Mouse (Mus musculus): ENCODE results near the gene Csk. TPM values are rescaled to one million over a fixed set of nuclear protein-coding genes. Genes with fewer than 3 reads are reported as not detected.

The Csk gene
- polyA plus RNA-seq, 1 experiment from 2014 or later, result 29.0 TPM

GRCm38 (mm10) chr9:57655749-57656148 lies 2.3 kb upstream of the Csk start:
- Histone ChIP-seq H3K36me3 (no peaks in the 10 kb centered on the region), H3K9me3 (no peaks in the 10 kb centered on the region), H3K27me3 (replicated peaks) (no peaks in the 10 kb centered on the region), H3K27ac (no peak overlapping the region), H3K9ac (peak overlapping the region; percentile 24), H3K4me2 (replicated peaks) (peak overlapping the region; percentile 56), H3K4me1 (replicated peaks) (peaks cover 20% of the 10 kb centered on the region), H3K4me3 (replicated peaks) (no peak overlapping the region; the same call in 1 of the 2 replicates)
- peak; percentile 79 for ATAC-seq
- WGBS, result 1% methylated on average over 11 of the region's 11 CpGs

GRCm38 (mm10) chr9:57654966-57655365 lies 1.5 kb upstream of the Csk start:
- no peak for ATAC-seq
- no peak overlapping the region for H3K4me2 ChIP-seq (replicated peaks)
- 87% methylated on average over 1 of the region's 1 CpGs for WGBS
- no peaks in the 10 kb centered on the region for H3K9me3 ChIP-seq
- peaks cover 25% of the 10 kb centered on the region for H3K4me1 ChIP-seq (replicated peaks)
- H3K4me3 ChIP-seq (replicated peaks), result no peak overlapping the region
- no peaks in the 10 kb centered on the region for H3K27me3 ChIP-seq (replicated peaks)
- H3K36me3 ChIP-seq, result no peaks in the 10 kb centered on the region
- H3K27ac ChIP-seq, result no peak overlapping the region
- H3K9ac ChIP-seq, result no peak overlapping the region

GRCm38 (mm10) chr9:57652855-57653254 lies 576 bp downstream of the Csk start:
- 52% methylated on average over 3 of the region's 3 CpGs for WGBS
- Histone ChIP-seq H3K9me3 (no peaks in the 10 kb centered on the region), H3K4me1 (replicated peaks) (peaks cover 25% of the 10 kb centered on the region), H3K4me2 (replicated peaks) (no peak overlapping the region), H3K9ac (no peak overlapping the region), H3K4me3 (replicated peaks) (no peak overlapping the region), H3K27ac (no peak overlapping the region), H3K27me3 (replicated peaks) (no peaks in the 10 kb centered on the region), H3K36me3 (no peaks in the 10 kb centered on the region)
- ATAC-seq, result no peak

DNA sequence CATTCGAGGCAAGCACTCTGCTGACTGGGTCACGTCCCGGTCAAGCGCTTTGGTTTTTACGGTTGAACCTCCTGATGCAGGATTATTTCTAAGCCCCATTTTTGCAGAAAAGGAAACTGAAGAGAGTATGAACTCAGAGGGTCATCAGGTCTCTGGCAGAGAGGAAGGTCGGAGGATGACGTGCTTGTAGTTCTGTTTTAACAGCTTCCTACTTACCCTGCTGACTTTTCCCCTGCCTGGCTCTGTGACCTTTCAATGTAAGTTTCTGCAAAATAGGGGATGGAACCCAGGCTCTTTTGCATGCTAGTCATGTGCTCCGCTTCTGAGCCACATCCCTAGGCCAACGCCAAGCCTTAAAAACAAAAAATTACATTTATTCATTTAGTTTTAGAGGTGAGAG lies 1.1 kb downstream of the Csk start:
- Histone ChIP-seq H3K36me3 (no peaks in the 10 kb centered on the region), H3K27ac (no peak overlapping the region), H3K9me3 (no peaks in the 10 kb centered on the region), H3K4me3 (replicated peaks) (no peak overlapping the region), H3K4me1 (replicated peaks) (peaks cover 25% of the 10 kb centered on the region), H3K4me2 (replicated peaks) (no peak overlapping the region), H3K27me3 (replicated peaks) (no peaks in the 10 kb centered on the region), H3K9ac (no peak overlapping the region)
- no peak for ATAC-seq
- WGBS, result 74% methylated on average over 9 of the region's 9 CpGs

DNA sequence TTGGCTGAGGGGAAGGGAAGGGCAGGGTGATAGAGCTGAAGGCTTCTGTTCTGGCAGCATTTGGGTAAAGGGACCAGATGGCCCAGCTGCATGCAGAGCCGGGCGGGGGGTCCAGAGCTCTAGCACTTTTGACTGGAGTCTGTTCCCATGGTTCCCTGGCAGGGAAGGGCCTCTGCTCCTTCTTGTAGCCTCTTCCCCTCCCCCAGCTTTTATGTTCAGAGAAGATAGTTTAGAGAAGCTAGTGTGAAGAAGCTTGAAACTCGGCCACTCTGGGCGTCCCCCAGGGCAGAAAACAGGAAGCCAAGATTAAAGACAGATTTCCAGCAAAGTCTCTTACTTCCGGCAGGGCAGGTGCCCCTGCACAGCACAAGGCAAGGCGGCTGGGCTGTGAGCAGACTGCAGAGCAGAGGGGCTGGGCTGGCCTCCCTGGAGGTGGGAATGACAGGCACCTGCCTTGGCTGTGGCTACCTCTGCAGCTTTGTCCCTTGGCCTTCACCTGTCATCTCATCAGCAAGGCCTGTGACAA lies 2.6 kb downstream of the Csk start:
- no peak for ATAC-seq
- H3K4me3 ChIP-seq (replicated peaks), result no peak overlapping the region
- no peaks in the 10 kb centered on the region for H3K36me3 ChIP-seq
- H3K9me3 ChIP-seq, result no peaks in the 10 kb centered on the region
- H3K4me1 ChIP-seq (replicated peaks), result peaks cover 29% of the 10 kb centered on the region
- H3K9ac ChIP-seq, result no peak overlapping the region
- no peaks in the 10 kb centered on the region for H3K27me3 ChIP-seq (replicated peaks)
- peak overlapping the region; percentile 10 for H3K27ac ChIP-seq
- 29% methylated on average over 6 of the region's 6 CpGs for WGBS
- H3K4me2 ChIP-seq (replicated peaks), result no peak overlapping the region

DNA sequence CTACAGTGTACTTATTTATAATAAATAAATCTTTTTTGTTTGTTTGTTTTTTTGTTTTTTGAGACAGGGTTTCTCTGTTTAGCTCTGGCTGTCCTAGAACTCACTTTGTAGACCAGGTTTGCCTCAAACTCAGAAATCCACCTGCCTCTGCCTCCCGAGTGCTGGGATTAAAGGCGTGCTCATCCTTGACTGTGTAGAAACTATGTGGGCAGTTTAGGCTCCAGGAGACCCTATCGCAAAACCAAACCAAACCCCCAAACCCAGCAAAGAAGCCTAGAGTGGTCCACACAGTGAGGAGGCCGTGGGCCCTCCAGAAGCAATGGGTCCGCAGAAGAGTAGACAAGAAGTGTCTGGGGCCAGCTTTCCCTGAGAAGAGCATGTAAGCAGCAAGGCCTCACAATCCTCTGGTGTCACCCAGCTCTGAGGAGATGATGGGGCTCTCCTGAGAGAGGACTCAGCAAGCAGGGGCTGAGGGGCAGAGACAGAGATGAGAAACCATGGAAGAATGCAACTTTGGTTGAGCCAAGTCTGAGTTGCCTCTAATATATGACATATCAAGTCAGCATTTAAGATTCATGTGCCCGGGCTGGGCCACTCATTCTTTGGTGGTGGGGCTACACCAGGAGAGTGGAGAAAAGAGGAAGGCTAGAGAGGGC lies 3.2 kb downstream of the Csk start:
- no peak overlapping the region for H3K4me2 ChIP-seq (replicated peaks)
- no peaks in the 10 kb centered on the region for H3K36me3 ChIP-seq
- no peak overlapping the region for H3K4me3 ChIP-seq (replicated peaks)
- peak overlapping the region; percentile 10; the same call in 1 of the 2 replicates for H3K27ac ChIP-seq
- peaks cover 28% of the 10 kb centered on the region for H3K4me1 ChIP-seq (replicated peaks)
- no peak overlapping the region for H3K9ac ChIP-seq
- H3K27me3 ChIP-seq (replicated peaks), result no peaks in the 10 kb centered on the region
- whole genome bisulfite sequencing, result 87% methylated on average over 6 of the region's 6 CpGs
- H3K9me3 ChIP-seq, result no peaks in the 10 kb centered on the region
- no peak for ATAC-seq

- peak overlapping the region; percentile 24; the same call in 1 of the 2 replicates for H3K4me2 ChIP-seq (replicated peaks)
- no peaks in the 10 kb centered on the region for H3K27me3 ChIP-seq (replicated peaks)
- no peak overlapping the region for H3K9ac ChIP-seq
- no peak for ATAC-seq
- H3K4me3 ChIP-seq (replicated peaks), result no peak overlapping the region
- WGBS, result 51% methylated on average over 4 of the region's 4 CpGs
- no peaks in the 10 kb centered on the region for H3K9me3 ChIP-seq
- peaks cover 39% of the 10 kb centered on the region for H3K4me1 ChIP-seq (replicated peaks)
- no peaks in the 10 kb centered on the region for H3K36me3 ChIP-seq
- peak overlapping the region; percentile 62 for H3K27ac ChIP-seq
Measured at GRCm38 (mm10) chr9:57647286-57648108, 5.9 kb downstream of the Csk start.

GRCm38 (mm10) chr9:57646551-57647103 lies 6.8 kb downstream of the Csk start:
- H3K4me2 ChIP-seq (replicated peaks), result no peak overlapping the region
- peaks cover 48% of the 10 kb centered on the region for H3K4me1 ChIP-seq (replicated peaks)
- 68% methylated on average over 12 of the region's 12 CpGs for WGBS
- no peaks in the 10 kb centered on the region for H3K9me3 ChIP-seq
- no peak for ATAC-seq
- no peaks in the 10 kb centered on the region for H3K36me3 ChIP-seq
- H3K9ac ChIP-seq, result no peak overlapping the region
- H3K4me3 ChIP-seq (replicated peaks), result no peak overlapping the region
- H3K27ac ChIP-seq, result peak overlapping the region; percentile 44
- no peaks in the 10 kb centered on the region for H3K27me3 ChIP-seq (replicated peaks)

GRCm38 (mm10) chr9:57644944-57645893 lies 8.2 kb downstream of the Csk start:
- no peaks in the 10 kb centered on the region for H3K36me3 ChIP-seq
- H3K4me2 ChIP-seq (replicated peaks), result peak overlapping the region; percentile 86
- H3K9me3 ChIP-seq, result no peaks in the 10 kb centered on the region
- peak; percentile 84 for ATAC-seq
- under 1% methylated on average over 83 of the region's 85 CpGs for WGBS
- no peaks in the 10 kb centered on the region for H3K27me3 ChIP-seq (replicated peaks)
- H3K9ac ChIP-seq, result peak overlapping the region; percentile 98
- H3K27ac ChIP-seq, result peak overlapping the region; percentile 97
- H3K4me3 ChIP-seq (replicated peaks), result peak overlapping the region; percentile 68
- peaks cover 48% of the 10 kb centered on the region for H3K4me1 ChIP-seq (replicated peaks)

- 0 out of 2 replicates have a peak, but pooled peaks have one; percentile 1 for ATAC-seq
- H3K27ac ChIP-seq, result peak overlapping the region; percentile 97
- H3K4me3 ChIP-seq (replicated peaks), result peak overlapping the region; percentile 68
- under 1% methylated on average over 18 of the region's 18 CpGs for WGBS
- no peaks in the 10 kb centered on the region for H3K9me3 ChIP-seq
- H3K9ac ChIP-seq, result peak overlapping the region; percentile 98
- H3K4me2 ChIP-seq (replicated peaks), result peak overlapping the region; percentile 86
- no peaks in the 10 kb centered on the region for H3K27me3 ChIP-seq (replicated peaks)
- peaks cover 56% of the 10 kb centered on the region for H3K4me1 ChIP-seq (replicated peaks)
- H3K36me3 ChIP-seq, result no peaks in the 10 kb centered on the region
Measured at GRCm38 (mm10) chr9:57644442-57644943, 8.9 kb downstream of the Csk start.

GRCm38 (mm10) chr9:57643856-57644180 lies 9.6 kb downstream of the Csk start:
- Histone ChIP-seq H3K4me2 (replicated peaks) (peak overlapping the region; percentile 86), H3K9me3 (no peaks in the 10 kb centered on the region), H3K4me3 (replicated peaks) (peak overlapping the region; percentile 68), H3K27me3 (replicated peaks) (no peaks in the 10 kb centered on the region), H3K4me1 (replicated peaks) (peaks cover 62% of the 10 kb centered on the region), H3K9ac (peak overlapping the region; percentile 98), H3K27ac (peak overlapping the region; percentile 58), H3K36me3 (no peaks in the 10 kb centered on the region)
- ATAC-seq, result no peak
- 33% methylated on average over 7 of the region's 7 CpGs for WGBS
